Mouse (Mus musculus): ENCODE results near the gene Mark1.

GRCm38 (mm10) chr1:184999780-185000599 is 620 bp upstream of the Mark1 start:
- no peak for TF ChIP-seq CTCF (IDR thresholded peaks at IDR 0.05)
- no peak for TF ChIP-seq EP300 (IDR thresholded peaks at IDR 0.05)
